Mouse (Mus musculus): Measurements from ENCODE around the gene Stk4.

Stk4 gene

DNA sequence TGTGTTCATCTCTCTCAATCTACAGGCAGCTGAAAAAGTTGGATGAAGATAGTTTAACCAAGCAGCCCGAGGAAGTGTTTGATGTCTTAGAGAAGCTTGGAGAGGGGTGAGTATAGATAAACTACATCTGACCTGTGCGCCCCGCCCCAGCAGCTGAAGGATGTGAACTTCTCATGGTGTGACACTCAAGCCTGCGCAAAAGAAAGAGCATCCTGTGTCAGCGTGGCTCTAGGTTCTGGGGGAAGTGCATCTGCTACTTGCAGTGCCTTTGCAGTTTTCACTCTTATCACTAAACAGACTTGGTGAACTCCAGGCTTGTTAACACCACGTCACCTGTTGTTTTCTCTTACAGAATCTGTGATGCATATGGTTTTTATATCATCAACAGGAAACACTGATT is 9.4 kb downstream of the Stk4 start:
- in situ Hi-C loops (cut with MboI, MseI), result no loop called here

DNA sequence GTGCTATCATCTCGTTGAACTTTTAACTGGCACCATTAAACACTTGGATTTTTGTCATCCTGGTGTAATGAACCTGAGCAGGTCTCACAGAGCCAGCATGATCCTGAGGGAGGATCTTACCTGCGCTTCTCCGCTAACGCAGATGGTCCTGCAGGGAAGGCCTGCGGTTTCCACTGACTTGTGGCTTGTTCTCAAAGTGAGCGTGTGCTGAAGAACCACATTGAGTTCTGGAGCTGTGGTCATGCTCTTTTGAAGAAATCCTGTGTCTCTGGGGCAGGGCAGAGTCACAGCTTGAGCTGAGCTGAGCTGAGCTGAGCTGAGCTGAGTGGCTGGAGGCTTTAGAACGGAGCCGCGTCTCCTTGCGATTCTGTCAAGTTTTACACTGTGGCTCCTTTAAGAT is 11.5 kb downstream of the Stk4 start:
- in situ Hi-C loops (cut with MboI, MseI), result no loop called here

DNA sequence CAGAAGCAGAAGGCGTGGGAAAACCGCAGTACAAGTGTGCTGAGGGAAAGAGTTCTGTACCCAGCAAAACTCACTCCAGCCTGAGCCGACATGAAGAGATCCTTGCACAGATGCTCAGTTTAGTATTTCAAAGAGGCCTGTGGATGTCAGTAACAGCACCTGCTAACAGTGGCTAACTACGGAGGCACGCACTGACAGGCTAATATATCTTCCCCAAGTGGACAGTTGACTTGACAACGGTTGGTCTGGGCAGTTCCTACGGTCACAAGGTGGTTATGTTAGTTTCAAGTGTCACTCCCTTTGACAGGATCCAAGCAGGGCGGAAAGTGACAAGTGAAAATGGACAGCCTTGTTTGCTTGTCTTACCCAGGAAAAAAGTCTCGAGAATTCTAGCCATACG is 12.1 kb downstream of the Stk4 start:
- in situ Hi-C loops (cut with MboI, MseI), result no loop called here

DNA sequence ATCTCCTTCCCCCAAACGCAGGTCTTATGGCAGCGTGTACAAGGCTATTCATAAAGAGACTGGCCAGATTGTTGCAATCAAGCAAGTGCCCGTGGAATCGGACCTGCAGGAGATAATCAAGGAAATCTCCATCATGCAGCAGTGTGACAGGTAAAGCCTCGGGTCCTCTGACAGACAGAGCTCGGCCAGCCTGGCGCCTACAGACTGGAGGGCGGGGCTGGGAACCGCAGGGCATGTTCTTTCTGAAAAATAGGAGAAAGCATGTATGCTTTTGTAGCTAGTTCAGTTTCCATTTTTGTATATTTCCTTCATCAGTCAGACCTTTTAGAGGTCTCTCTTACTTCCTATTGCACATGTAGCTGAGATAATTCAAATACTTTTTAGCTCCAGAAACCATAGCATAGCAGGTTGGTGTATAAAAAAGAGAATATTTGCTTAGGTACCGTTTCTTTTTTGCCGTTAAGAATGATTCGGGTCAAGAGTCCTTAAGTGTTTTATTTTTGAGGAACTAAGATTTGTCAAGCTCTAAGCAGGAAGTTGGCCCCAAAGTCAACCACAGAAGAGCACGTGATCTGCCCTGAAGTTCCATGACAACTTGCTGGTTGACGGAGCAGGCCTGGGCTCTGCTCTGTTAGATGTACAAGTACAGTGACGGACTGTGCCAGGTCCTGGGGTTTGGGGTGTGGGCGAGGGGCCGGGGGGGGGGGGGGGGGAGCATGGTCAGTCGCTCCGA is 13.7 kb downstream of the Stk4 start:
- in situ Hi-C loops (cut with MboI, MseI), result no loop called here

DNA sequence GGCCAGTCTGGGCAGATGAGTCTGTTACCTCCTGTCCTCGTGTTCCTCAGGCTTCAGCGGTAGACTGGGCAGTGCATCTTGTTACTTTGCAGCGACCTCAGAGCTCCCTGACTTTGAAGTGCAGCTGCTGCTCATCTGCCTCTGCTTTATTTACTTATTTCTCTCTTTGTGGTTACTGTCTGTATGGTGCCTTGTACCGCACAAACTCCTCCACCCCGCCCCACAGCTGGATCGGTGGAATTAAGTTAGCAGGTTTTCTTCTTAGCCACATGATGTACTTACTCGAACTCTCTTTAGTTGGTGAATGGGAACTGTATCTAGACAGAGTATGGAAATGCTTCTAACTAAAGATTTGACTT is 14.2 kb downstream of the Stk4 start:
- in situ Hi-C loops (cut with MboI, MseI), result no loop called here

DNA sequence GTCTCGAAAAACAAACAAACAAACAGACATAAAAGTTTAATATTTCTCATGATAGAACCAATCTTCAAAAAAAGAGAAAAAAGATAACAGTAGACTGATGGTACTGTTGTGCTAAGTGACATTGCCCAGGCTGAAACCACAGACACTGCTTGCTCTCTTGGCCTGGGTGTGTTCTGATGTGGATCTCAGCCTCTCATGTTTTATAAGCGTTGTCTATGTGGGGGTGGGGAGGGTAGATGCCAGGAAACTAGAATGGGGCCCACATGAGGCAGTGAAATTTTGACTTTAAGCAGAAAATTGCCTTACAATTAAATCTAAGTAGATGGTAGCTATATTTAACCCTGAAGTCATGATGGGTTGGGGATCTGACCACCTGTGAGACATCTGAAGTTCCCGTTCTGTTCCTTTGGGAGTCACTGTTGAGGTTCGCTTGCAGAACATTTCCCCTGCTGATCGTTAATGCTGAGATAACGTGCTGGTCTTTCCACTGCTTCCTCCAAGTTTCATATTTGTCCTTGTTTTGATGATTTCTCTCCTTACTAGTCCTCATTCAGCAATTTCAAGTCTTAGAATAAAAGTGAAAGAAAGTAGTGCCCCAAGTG is 17.4 kb downstream of the Stk4 start:
- in situ Hi-C loops (cut with MboI, MseI), result no loop called here

DNA sequence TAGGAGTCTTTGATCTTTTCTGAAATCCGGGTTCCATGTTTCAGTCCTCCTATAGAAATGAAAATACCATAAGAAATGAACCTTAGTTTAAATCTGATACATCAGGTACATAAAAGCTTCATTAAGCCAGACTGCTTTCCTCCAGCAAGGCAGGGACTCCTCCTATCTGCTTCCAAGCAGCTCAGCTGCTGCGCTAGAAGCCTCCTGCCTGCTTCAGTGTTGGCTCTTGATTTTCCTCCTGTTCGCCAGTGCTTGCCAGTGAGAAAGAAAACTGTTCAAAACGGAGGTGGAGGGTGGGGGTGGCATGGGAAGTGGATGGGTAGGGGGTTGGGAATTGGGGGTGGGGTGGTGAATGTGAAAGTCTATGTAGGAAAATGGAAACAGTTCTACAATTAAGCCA is 19.4 kb downstream of the Stk4 start:
- in situ Hi-C loops (cut with MboI, MseI), result no loop called here

DNA sequence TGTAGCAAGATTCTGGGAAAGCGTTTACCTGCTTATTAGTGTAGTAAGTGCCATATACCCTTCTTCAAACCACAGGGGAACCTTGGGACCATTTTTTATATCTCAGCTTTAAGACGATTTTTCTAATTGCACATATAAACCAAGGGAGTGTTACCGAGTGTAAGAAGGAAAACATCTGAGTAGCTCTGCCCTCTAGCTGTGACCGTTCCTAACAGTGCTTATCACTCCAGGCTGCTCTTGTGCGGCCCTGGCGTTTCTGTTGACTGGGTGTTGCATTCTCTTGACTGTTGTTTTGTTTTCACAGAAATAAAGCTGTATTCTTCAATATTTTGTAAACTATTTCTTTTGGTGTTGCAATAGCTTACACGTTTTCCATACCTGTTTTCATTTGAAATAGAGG is 24.0 kb downstream of the Stk4 start:
- in situ Hi-C loops (cut with MboI, MseI), result no loop called here

DNA sequence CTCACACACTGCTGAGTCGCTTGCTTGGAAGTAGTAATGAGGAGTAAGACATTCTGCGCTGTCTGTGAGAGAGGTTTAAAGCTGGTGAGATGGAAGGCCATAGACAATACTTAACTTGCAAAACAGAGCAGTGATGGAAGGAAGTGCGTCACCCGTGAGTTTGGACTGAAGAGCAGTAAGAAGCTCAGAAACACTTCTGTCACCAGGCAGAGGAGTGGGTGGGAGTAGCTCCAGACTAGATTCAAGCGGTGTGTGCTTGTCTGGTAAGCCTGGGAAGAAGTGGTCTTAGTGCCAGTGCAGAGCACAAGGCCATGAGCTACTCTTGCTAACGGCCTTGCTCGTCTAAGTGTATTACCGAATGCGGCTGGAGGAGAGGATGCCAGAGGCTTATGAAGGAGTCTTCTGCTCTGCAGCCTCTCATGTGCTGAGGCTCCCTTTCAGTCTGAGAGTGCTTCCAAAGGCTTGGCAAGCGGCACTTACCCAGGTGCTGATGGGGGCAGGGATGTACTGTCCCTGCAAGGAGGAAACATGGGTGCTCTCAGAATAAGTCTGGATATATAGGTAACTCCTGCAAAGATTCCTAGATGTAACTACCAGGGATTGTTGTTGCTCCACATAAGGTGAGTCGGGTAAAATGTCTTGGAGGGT is 28.6 kb downstream of the Stk4 start:
- in situ Hi-C loops (cut with MboI, MseI), result no loop called here

DNA sequence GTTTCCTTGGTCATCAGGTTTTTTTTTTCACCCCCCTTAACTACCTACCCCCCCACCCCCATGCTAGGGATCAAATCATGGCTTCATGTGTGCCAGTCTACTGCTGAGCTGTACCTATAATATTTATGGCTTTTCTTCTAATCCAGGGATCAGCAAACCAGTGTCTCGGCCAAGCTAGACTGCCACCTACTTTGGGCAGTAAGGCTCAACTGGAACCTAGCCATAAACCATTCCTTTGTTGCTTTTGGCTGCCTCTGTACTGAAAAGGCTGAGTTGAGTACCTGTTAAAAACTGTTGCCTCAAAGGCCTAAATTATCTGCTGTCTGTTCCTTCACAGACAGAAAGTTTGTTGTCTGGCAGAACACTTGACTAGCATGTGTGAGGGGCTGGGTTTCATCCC is 31.8 kb downstream of the Stk4 start:
- in situ Hi-C loops (cut with MboI, MseI), result loop anchor here (10.0 kb wide), 1 partner anchor 83 kb away; the partner anchor contains the start of gene Wfdc5

DNA sequence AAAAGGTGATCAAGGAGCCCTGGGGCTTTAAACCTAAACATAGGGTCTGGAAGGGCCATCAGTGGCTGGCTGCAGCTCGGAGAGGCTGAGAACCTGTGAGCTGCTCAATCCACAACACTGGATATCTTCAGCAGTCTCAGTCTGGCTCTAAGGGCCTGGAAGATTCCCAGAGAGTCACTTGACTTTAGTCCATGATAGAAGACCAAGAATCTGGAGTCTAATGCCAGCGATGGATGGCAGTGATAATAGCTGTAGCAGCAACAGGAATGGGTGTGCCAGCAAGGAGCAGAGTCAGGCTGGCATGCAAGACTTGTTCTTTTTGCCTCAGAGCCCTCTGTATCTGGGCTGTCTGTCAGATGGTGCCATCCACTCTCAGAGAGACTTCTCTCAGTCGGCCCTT is 32.2 kb downstream of the Stk4 start:
- in situ Hi-C loops (cut with MboI, MseI), result loop anchor here (10.0 kb wide), 1 partner anchor 82 kb away; the partner anchor contains the start of gene Wfdc5

DNA sequence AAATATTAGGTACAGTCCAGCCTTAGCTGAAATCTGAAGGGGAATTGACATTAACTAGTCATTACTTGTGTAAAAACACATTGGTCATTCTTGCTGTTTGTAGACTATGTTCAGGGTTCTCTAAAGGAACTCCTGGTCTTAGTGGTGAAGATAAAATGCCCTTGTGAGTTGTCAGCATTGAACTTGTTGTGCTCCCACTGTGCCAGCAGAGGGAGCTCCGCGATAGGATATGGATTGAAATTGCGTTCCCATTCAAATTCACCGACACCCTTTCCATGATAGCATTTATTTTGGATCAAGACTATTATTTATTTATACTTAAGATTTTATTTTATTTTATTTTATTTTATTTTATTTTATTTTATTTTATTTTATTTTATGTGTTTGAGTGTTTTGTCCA is 33.4 kb downstream of the Stk4 start:
- in situ Hi-C loops (cut with MboI, MseI), result loop anchor here (10.0 kb wide), 1 partner anchor 81 kb away; the partner anchor contains the start of gene Wfdc5

DNA sequence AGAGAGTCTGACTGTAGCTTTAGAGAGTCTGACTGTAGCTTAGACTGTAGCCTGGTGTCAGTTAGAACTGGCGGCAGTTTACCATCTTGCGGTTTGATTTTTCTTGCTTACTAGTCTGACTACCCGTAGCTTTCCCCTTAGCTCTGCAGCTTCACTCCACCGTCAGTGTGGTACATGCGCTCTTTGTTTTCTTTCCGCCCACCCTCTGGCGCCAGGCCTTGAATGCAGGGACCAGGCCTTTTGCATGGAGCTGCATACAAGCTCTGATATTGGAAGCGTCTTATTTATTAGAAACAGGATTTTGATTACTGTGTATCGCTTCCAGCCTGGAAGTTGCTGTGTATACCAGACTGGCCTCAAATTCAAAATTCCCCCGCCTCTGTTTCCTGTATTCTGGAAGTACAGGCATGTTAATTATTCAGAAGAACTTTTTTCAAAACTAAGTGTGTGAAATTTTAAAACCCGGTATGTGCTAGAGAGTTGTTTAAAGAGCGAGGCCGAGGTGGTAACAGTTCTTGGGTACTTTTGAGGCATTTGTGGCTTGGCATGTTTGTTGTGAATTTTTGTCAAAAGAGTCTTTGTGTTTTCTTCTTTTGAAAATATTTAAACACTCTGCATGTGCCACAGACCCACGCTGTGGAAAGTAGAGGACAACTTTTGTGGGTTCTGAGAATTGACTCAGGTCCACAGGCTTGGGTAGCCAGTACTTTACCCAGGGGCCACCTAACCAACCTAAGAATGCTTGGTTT is 36.3 kb downstream of the Stk4 start:
- in situ Hi-C loops (cut with MboI, MseI), result loop anchor here (5.0 to 10.0 kb wide), 2 partner anchors 44 to 78 kb away; partner anchors contain the start of gene Wfdc5

DNA sequence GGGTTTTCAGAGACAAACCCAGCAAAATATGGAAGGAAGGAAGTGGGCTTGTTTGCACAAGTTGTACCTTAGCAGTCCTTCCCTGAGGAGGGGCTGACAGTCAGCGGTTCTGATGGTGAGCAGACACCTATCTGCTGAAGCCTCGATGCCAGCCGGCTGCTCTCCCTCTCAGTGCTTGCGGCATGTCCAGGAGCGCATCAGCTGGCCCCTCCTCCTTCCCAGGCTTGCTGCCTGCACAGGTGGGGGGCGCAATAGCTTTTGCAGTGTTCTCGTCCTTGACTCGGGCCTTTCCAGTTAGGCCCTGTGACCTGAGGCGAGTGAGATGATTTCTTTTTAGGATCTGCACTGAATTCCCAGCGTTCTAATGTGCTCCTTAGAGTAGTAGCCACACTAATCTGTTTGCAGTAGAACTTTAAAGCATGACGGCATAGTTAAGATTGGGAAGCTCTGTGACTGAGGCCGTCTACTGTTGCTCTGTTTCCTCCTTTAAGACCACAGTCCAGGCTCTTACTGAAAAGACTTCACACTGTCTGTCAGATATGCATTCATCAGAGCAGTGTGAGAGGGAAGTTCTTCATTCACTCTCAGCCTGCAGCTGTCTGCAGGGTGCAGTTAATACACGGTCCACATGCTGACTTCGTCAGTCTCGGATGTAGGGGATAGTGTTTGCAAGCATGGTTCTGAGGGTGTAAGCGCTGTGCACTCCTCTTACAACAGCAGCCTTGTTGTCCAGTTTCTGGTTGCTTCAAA is 37.2 kb downstream of the Stk4 start:
- in situ Hi-C loops (cut with MboI, MseI), result loop anchor here (5.0 to 10.0 kb wide), 2 partner anchors 45 to 78 kb away; partner anchors contain the start of gene Wfdc5

DNA sequence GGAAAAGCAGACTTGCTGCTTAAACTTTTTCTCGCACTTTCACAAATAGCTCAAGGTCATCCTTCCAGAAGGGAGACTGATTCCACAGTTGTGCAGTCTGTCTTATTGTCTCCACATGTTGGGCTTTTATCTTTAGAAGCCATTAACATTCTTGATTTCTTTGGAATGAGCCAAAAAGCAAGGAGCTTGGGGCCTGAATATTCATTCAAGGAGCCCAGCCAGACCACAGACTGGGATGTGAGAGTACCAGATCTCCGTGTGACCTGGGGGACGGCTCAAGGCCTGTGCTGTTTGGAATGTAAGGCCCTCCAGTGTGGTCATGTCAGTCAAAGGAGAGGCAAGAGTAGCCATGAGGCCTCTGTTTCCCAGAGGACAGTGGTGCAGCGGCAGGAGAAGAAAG is 38.4 kb downstream of the Stk4 start:
- in situ Hi-C loops (cut with MboI, MseI), result loop anchor here (5.0 to 10.0 kb wide), 2 partner anchors 46 to 76 kb away; partner anchors contain the start of gene Wfdc5

DNA sequence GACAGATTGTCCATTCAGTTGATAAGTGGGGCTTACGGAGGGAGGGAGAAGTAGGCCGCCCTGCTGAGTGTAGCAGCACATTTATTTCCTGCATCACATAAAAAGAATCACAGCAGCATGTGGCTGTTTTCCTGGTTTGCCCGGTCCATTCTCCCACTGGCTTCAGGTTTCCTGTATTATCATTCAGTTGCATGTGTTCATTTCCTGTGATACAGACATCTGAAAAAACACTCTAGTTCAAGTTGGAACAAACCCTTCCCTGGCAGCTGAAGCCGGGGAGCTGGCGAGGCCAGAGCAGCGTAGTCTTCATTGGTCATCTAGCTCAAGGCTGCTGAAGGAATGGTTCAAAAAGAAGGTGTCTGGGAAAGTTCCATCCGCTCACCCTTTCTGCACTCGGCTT is 41.4 kb downstream of the Stk4 start:
- in situ Hi-C loops (cut with MboI, MseI), result no loop called here

DNA sequence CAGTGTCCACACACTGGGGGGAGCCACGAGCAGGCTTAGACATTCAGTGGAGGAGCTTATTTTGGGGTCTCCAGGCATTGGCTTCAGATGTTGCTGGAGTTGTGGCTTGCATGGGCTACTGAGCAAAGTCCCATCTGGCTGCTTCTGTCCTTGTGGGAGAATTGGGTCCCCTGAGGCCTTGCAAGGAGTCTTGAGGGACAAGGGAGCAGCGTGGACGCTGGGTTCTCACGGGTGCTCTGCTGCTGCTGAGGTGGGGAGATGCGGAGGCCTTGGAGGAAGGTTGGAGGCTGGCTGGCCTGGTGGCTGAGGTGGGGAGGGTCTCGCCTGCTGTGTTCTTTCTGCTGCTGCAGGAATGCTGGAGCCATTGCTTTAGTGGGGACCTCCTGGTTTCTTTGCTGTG is 43.9 kb downstream of the Stk4 start:
- in situ Hi-C loops (cut with MboI, MseI), result no loop called here

DNA sequence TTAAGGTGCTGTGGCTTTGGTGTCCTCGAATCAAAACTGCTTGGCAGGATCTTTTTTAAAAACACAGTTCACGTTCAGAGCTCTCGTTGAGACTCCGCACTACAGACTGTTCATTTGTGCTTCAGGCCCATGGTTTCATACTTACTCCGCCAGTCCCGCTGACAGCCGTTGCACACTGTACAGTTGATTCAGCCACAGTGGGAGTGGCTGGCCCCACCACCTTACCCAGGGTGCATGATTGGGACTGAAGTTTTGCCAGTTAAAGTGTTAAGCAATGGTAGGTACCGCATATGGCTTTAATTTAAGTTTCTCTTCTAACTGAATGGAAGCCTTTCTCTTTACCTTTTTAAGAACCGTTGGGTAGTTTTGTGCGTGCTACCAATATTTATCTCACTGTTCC is 45.4 kb downstream of the Stk4 start:
- in situ Hi-C loops (cut with MboI, MseI), result no loop called here

DNA sequence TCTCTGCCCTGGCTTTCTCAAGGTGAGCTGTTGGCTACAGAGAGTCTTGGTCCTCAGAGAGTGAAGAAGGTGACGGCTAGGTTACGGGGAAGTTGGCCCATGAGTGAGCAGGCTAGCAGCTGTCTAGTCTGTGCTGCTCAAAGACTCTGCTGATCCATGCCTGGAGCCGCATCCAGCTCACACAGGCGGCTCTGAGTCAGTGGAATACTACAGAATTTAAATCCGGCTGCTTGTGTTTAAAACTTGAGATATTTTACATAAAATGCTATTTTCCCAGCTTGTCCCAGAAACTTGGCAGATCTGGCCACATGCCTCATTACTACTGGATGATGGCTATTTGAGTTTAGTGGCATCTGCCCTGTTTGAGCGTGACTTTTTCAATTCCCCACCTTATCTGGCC is 49.4 kb downstream of the Stk4 start:
- in situ Hi-C loops (cut with MboI, MseI), result no loop called here

DNA sequence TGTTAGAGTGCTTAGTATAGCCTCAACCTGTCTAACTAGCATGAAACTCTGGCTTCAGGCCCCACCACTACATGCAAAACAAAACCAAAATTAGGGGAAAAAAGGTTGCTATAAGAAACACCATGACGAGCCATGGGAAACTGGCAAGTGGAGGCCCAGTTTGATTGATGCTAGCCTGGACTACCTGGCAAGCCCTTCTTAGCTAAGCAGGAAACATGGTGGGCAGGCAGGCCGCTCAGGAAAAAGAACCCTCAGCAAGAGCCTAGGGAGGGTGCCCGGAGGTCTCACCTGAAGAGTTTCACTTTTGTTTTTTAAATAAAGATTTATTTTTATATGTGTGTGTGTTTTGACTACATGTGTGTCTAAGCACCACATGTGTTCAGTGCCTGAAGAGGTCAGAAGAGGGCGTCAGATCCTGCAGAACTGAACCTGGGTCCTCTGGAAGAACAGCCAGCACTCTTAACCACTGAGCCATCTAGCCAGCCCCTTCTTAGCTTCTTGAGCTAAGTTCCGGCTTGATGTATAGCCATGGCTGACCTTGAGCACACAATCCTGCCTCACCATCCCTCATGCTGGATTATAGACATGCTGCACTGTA is 53.1 kb downstream of the Stk4 start:
- in situ Hi-C loops (cut with MboI, MseI), result no loop called here

DNA sequence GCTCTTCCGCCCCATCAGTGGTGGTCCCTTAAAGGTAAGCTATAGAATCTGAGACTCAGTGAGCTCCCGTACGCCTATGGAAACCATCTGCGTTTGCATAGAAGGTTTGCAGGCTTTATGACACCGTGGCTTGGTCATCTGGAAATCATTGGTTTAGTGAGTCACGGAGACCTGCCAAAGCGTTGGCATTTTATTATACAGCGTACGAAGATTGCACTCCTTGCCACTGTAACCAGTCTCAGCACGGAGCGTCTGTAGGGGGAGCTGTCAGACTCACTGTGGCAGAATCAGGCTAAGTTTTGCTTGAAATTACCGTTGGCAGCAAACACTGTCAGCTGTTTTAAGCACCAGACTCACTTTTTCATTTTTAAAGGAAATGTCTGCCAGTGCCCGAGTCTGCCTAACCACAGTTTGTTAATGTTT is 56.4 kb downstream of the Stk4 start:
- in situ Hi-C loops (cut with MboI, MseI), result no loop called here
